Mouse (Mus musculus) CH12.LX (cell line): Measurements from ENCODE around the gene Spon2. TPM values are rescaled to one million over a fixed set of nuclear protein-coding genes. Genes with fewer than 3 reads are reported as not detected.
A peak's percentile ranks its signal among the peaks of the same experiment; 100 is the strongest.

Experiments
- DNase-seq: peaks from one replicate; pipeline ENCODE4 v3.0.0-alpha.2; 2013; ENCODE audit errors: extremely low read depth
- H3K27ac ChIP-seq: 2 replicates; pipeline ENCODE4 v1.5.1; 2012; ENCODE audit warnings: low read depth, mild to moderate bottlenecking, control low read depth, moderate library complexity; ENCODE audit not compliant: insufficient read depth
- H3K27me3 ChIP-seq: replicated peaks from 2 replicates; pipeline ENCODE3; 2012; ENCODE audit warnings: inconsistent platforms
- H3K36me3 ChIP-seq, 2 experiments: replicated peaks in 1 of 2; 2 replicates each; pipeline versions ENCODE3 to v1.6.1; 2012; ENCODE audit warnings: inconsistent platforms in 1 of 2, low read length in 1 of 2, mild to moderate bottlenecking in 1 of 2, mixed read lengths in 1 of 2, moderate library complexity in 1 of 2; ENCODE audit not compliant: control insufficient read depth in 1 of 2, insufficient read depth in 1 of 2
- H3K4me1 ChIP-seq, 2 experiments: 2 replicates each; pipeline ENCODE4 v1.6.1; 2012; ENCODE audit warnings: inconsistent platforms in 1 of 2, moderate library complexity in 1 of 2; ENCODE audit not compliant: insufficient read depth in 2 of 2, control insufficient read depth in 1 of 2
- H3K4me2 ChIP-seq: 2 replicates; pipeline ENCODE4 v1.6.1; 2012; ENCODE audit warnings: low read depth, mild to moderate bottlenecking, control low read depth; ENCODE audit not compliant: poor library complexity, insufficient read depth, severe bottlenecking
- H3K4me3 ChIP-seq, 3 experiments: fragments of 150-350 bp in 1 of 3; sonication (generic) in 1 of 3; replicated peaks in 1 of 3; 2 replicates each; pipeline versions ENCODE3 to v1.5.1; 2011 to 2012; ENCODE audit warnings: low read depth in 2 of 3, low read length in 2 of 3, mild to moderate bottlenecking in 2 of 3, moderate library complexity in 2 of 3, control low read depth in 1 of 3, improper control_type of control experiment in 1 of 3, inconsistent platforms in 1 of 3, mixed read lengths in 1 of 3; ENCODE audit not compliant: poor library complexity in 1 of 3
- H3K79me2 ChIP-seq: replicated peaks from 2 replicates; pipeline ENCODE4 v1.6.1; 2012; ENCODE audit warnings: mild to moderate bottlenecking, moderate library complexity; ENCODE audit not compliant: control insufficient read depth, poor library complexity, insufficient read depth, severe bottlenecking; ENCODE audit errors: extremely low read depth
- H3K9ac ChIP-seq: 2 replicates; pipeline ENCODE4 v1.6.1; 2012; ENCODE audit warnings: low read depth, mild to moderate bottlenecking, control low read depth, moderate library complexity; ENCODE audit not compliant: insufficient read depth
- H3K9me3 ChIP-seq: replicated peaks from 2 replicates; pipeline ENCODE3; 2012; ENCODE audit warnings: low read length, inconsistent platforms, mixed read lengths
- BHLHE40 ChIP-seq: IDR thresholded peaks from 2 replicates; pipeline ENCODE4 v1.6.1; 2011; ENCODE audit warnings: mild to moderate bottlenecking, low read depth, low read length, improper control_type of control experiment
- CHD1 ChIP-seq: IDR thresholded peaks from 2 replicates; pipeline ENCODE4 v1.6.1; 2012; ENCODE audit warnings: low read depth, low read length, improper control_type of control experiment, inconsistent platforms
- CTCF ChIP-seq, 2 experiments: IDR thresholded peaks in 1 of 2; conservative IDR thresholded peaks in 1 of 2; 2 replicates each; pipeline ENCODE4 v1.5.1; 2011 to 2012; ENCODE audit warnings: low read depth in 2 of 2, low read length in 2 of 2, improper control_type of control experiment in 1 of 2, inconsistent platforms in 1 of 2, mild to moderate bottlenecking in 1 of 2, moderate library complexity in 1 of 2
- E2F4 ChIP-seq: IDR thresholded peaks from 2 replicates; pipeline ENCODE4 v1.6.1; 2011; ENCODE audit warnings: low read depth, low read length, improper control_type of control experiment; ENCODE audit not compliant: insufficient replicate concordance
- ELF1 ChIP-seq: IDR thresholded peaks from 2 replicates; pipeline ENCODE4 v1.6.1; 2014; ENCODE audit warnings: low read depth, mild to moderate bottlenecking, inconsistent platforms, low read length, improper control_type of control experiment
- EP300 ChIP-seq: IDR thresholded peaks from 2 replicates; pipeline ENCODE4 v1.6.1; 2011; ENCODE audit warnings: low read length, improper control_type of control experiment
- ETS1 ChIP-seq: conservative IDR thresholded peaks from 2 replicates; pipeline ENCODE4 v1.6.1; 2012; ENCODE audit warnings: low read depth, mild to moderate bottlenecking, inconsistent platforms, low read length, improper control_type of control experiment, moderate library complexity
- GABPA ChIP-seq: IDR thresholded peaks from 2 replicates; pipeline ENCODE4 v1.6.1; 2012; ENCODE audit warnings: low read depth, low read length, improper control_type of control experiment, inconsistent platforms; ENCODE audit not compliant: insufficient replicate concordance
- HCFC1 ChIP-seq: IDR thresholded peaks from 2 replicates; pipeline ENCODE4 v1.6.1; 2012; ENCODE audit warnings: low read depth, mild to moderate bottlenecking, inconsistent platforms, low read length, improper control_type of control experiment
- IRF4 ChIP-seq: IDR thresholded peaks from 2 replicates; pipeline ENCODE4 v1.6.1; 2014; ENCODE audit warnings: low read depth, mild to moderate bottlenecking, inconsistent platforms, low read length, improper control_type of control experiment
- JUN ChIP-seq: IDR thresholded peaks from 2 replicates; pipeline ENCODE4 v1.6.1; 2011; ENCODE audit warnings: low read depth, mild to moderate bottlenecking, low read length, improper control_type of control experiment, moderate library complexity; ENCODE audit not compliant: insufficient read depth
- JUND ChIP-seq: conservative IDR thresholded peaks from 2 replicates; pipeline ENCODE4 v1.6.1; 2011; ENCODE audit warnings: low read depth, low read length, improper control_type of control experiment
- KAT2A ChIP-seq: IDR thresholded peaks from 2 replicates; pipeline ENCODE4 v1.6.1; 2012; ENCODE audit warnings: low read length, improper control_type of control experiment, inconsistent platforms; ENCODE audit not compliant: insufficient replicate concordance
- MAFK ChIP-seq: IDR thresholded peaks from 2 replicates; pipeline ENCODE4 v1.6.1; 2011; ENCODE audit warnings: low read length, improper control_type of control experiment; ENCODE audit not compliant: insufficient replicate concordance
- MAX ChIP-seq: IDR thresholded peaks from 2 replicates; pipeline ENCODE4 v1.6.1; 2011; ENCODE audit warnings: low read length, improper control_type of control experiment
- MAZ ChIP-seq: IDR thresholded peaks from 2 replicates; pipeline ENCODE4 v1.6.1; 2012; ENCODE audit warnings: low read depth, mild to moderate bottlenecking, inconsistent platforms, low read length, improper control_type of control experiment, moderate library complexity
- MEF2A ChIP-seq: IDR thresholded peaks from 2 replicates; pipeline ENCODE4 v1.6.1; 2014; ENCODE audit warnings: low read depth, mild to moderate bottlenecking, inconsistent platforms, low read length, improper control_type of control experiment, borderline replicate concordance
- MYC ChIP-seq: IDR thresholded peaks from 2 replicates; pipeline ENCODE4 v1.6.1; 2011; ENCODE audit warnings: low read depth, mild to moderate bottlenecking, improper control_type of control experiment, low read length
- NRF1 ChIP-seq: IDR thresholded peaks from 2 replicates; pipeline ENCODE4 v1.6.1; 2014; ENCODE audit warnings: low read depth, mild to moderate bottlenecking, inconsistent platforms, low read length, improper control_type of control experiment, moderate library complexity
- PAX5 ChIP-seq: IDR thresholded peaks from 2 replicates; pipeline ENCODE4 v1.6.1; 2012; ENCODE audit warnings: low read length, inconsistent platforms, mixed read lengths
- POLR2AphosphoS2 ChIP-seq: IDR thresholded peaks from 2 replicates; pipeline ENCODE4 v1.6.1; 2011; ENCODE audit warnings: low read depth, low read length, improper control_type of control experiment
- RAD21 ChIP-seq: IDR thresholded peaks from 2 replicates; pipeline ENCODE4 v1.6.1; 2011; ENCODE audit warnings: low read depth, mild to moderate bottlenecking, low read length, improper control_type of control experiment, moderate library complexity
- TBP ChIP-seq: conservative IDR thresholded peaks from 2 replicates; pipeline ENCODE4 v1.6.1; 2011; ENCODE audit warnings: low read depth, low read length, improper control_type of control experiment
- TCF12 ChIP-seq: IDR thresholded peaks from 2 replicates; pipeline ENCODE4 v1.6.1; 2014; ENCODE audit warnings: low read depth, mild to moderate bottlenecking, inconsistent platforms, low read length, improper control_type of control experiment
- UBTF ChIP-seq: IDR thresholded peaks from 2 replicates; pipeline ENCODE4 v1.6.1; 2012; ENCODE audit warnings: low read depth, mild to moderate bottlenecking, inconsistent platforms, low read length, improper control_type of control experiment, moderate library complexity
- USF1 ChIP-seq: IDR thresholded peaks from 2 replicates; pipeline ENCODE4 v1.6.1; 2014; ENCODE audit warnings: low read depth, mild to moderate bottlenecking, inconsistent platforms, low read length, improper control_type of control experiment
- ZNF384 ChIP-seq: IDR thresholded peaks from 2 replicates; pipeline ENCODE4 v1.6.1; 2012; ENCODE audit warnings: low read depth, low read length, improper control_type of control experiment, inconsistent platforms
- dilution Hi-C: fragments of 300-500 bp; cut with MboI; formaldehyde crosslinking; loops from 2 replicates; pipeline ENCODE4 v1.14.3; 2020; ENCODE audit warnings: low sequenced_read_pairs; ENCODE audit not compliant: extremely low pct_unique_long_range_greater_than_20kb, extremely low pct_ligation_motif_present
- in situ Hi-C: fragments of 300-500 bp; cut with MboI; formaldehyde crosslinking; loops from 3 replicates; pipeline ENCODE4 v1.14.3; 2019; ENCODE audit warnings: low sequenced_read_pairs, low pct_ligation_motif_present, low pct_unique_long_range_greater_than_20kb, mixed read lengths
- polyA plus RNA-seq: library from polyadenylated mRNA; unstranded; fragments of >175 nt; gene quantifications from 2 replicates; pipeline ENCODE4 v1.2.1, GENCODE M21; 2012; ENCODE audit warnings: low read depth; ENCODE audit not compliant: insufficient read length
- total RNA-seq, 2 experiments: library from RNA; depleted of rRNA; stranded (reverse); fragments of 300-350 nt in 1 of 2; fragments of >200 nt in 1 of 2; gene quantifications; 2 replicates each; pipeline ENCODE4 v1.2.3; 2012 to 2014

Gene Spon2
- total and polyA plus RNA-seq, 3 experiments: not detected

GRCm38 (mm10) chr5:33244377-33244920 lies 26.2 kb upstream of the Spon2 start:
- Histone ChIP-seq H3K27ac (no peak overlapping the region), H3K4me2 (no peak overlapping the region), H3K9ac (no peak overlapping the region), H3K79me2 (no peaks in the 10 kb centered on the region), H3K27me3 (no peaks in the 10 kb centered on the region), H3K4me1 (no peaks in the 10 kb centered on the region), H3K4me3 (no peak overlapping the region), H3K36me3 (peaks cover 33 to 65% of the 10 kb centered on the region in 2 experiments), H3K9me3 (no peaks in the 10 kb centered on the region)
- DNase-seq: peak; percentile 6
- in situ Hi-C loops: no loop called here
- dilution Hi-C loops: no loop called here
- TF ChIP-seq JUND (no peak), MEF2A (no peak), E2F4 (no peak), TCF12 (no peak), CHD1 (no peak), MAX (no peak), KAT2A (no peak), UBTF (no peak), EP300 (no peak), MYC (no peak), IRF4 (no peak), ZNF384 (no peak), BHLHE40 (no peak), MAZ (no peak), USF1 (no peak), JUN (no peak), CTCF (conservative IDR thresholded peaks at IDR 0.05 in 1 of 2, IDR thresholded peaks at IDR 0.05 in 1 of 2; ENCODE audit: low read depth in 2 of 2, low read length in 2 of 2) (no peak), MAFK (no peak), HCFC1 (no peak), ETS1 (no peak)

- no peaks in the 10 kb centered on the region for H3K9me3 ChIP-seq
- TF ChIP-seq ZNF384 (no peak), PAX5 (no peak), MAZ (no peak), NRF1 (no peak), POLR2AphosphoS2 (no peak), ELF1 (no peak), TBP (no peak), GABPA (no peak), USF1 (no peak), EP300 (no peak), CTCF (conservative IDR thresholded peaks at IDR 0.05 in 1 of 2, IDR thresholded peaks at IDR 0.05 in 1 of 2; ENCODE audit: low read depth in 2 of 2, low read length in 2 of 2) (no peak), RAD21 (no peak), BHLHE40 (no peak)
- TF ChIP-seq, all 38 proteins: peak for 0
- Histone ChIP-seq H3K4me1 (no peaks in the 10 kb centered on the region), H3K4me2 (no peak overlapping the region), H3K9ac (no peak overlapping the region), H3K79me2 (no peaks in the 10 kb centered on the region), H3K36me3 (peaks cover 0 to 25% of the 10 kb centered on the region in 2 experiments), H3K4me3 (no peak overlapping the region), H3K27me3 (no peaks in the 10 kb centered on the region), H3K27ac (no peak overlapping the region)
- no peak for DNase-seq
- dilution Hi-C loops (no loop called here), in situ Hi-C loops (no loop called here)
Measured at GRCm38 (mm10) chr5:33239934-33240333, 21.7 kb upstream of the Spon2 start.
